Mouse (Mus musculus): Measurements from ENCODE around the gene Cdk19. TPM values are rescaled to one million over a fixed set of nuclear protein-coding genes. Genes with fewer than 3 reads are reported as not detected.
"Not testable (repeated sequence)": the region's sequence is repeated elsewhere in the genome, so short reads cannot be mapped to it uniquely, and the experiment has no call there.

The Cdk19 gene
- polyA plus RNA-seq (2015; fragmentation: Nextera tagmentation; extraction: Ambion mirVana) = 2.7 and 3.1 TPM in 2 replicates

DNA sequence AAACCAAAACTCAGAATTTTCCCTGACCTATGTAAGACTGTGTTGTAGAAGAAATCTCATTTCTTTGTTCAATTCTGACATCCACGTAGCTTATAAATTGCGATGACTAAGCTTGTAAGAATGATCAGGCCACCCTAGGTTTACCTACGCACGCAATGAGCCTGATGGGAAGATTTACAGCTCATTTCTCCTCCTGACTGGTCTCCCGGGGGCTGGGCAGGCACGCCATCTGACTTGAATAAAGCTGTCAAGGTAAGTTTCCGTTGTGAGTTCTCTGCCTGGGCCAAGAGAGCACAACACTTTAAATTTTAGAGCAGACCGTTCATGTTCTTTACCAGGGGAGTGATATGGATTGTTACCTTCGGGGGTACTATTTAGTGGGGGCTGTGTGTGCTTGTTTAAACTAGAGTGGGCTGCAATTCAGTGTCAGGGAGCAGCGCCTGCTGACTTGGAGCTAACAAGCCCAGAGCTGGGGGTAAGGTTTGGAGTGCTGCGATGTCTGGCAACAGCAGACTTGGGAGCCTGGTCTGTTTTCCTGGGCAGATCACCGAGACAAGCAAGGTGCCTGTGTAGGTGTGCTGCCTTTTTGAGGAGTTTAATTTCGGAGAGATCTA lies at the start of gene Cdk19:
Gene Cdk19, plus strand, starts transcription at position 214 of the 614 bp plus-strand sequence.
- Histone ChIP-seq H3K9ac (ENCODE audit: low read depth, low read length) (no peak within 1 kb of the TSS), H3K4me2 (ENCODE audit: low read depth, low read length) (no peak within 1 kb of the TSS), H3K36me3 (ENCODE audit: control insufficient read depth, insufficient read depth) (no peaks in the 10 kb centered on the region), H3K27ac (ENCODE audit: low read length) (no peak within 1 kb of the TSS), H3K27me3 (ENCODE audit: control insufficient read depth, insufficient read depth, low read depth, low read length) (no peaks in the 10 kb centered on the region), H3K4me1 (ENCODE audit: control insufficient read depth, low read depth, low read length) (no peaks in the 10 kb centered on the region), H3K9me3 (replicated peaks; ENCODE audit: control insufficient read depth, low read length) (no peaks in the 10 kb centered on the region), H3K4me3 (ENCODE audit: low read depth, low read length) (no peak within 1 kb of the TSS)
- 55% methylated on average over 13 of the region's 13 CpGs for WGBS (ENCODE audit: insufficient replicate concordance)
- no peak for ATAC-seq (ENCODE audit: low read depth)

DNA sequence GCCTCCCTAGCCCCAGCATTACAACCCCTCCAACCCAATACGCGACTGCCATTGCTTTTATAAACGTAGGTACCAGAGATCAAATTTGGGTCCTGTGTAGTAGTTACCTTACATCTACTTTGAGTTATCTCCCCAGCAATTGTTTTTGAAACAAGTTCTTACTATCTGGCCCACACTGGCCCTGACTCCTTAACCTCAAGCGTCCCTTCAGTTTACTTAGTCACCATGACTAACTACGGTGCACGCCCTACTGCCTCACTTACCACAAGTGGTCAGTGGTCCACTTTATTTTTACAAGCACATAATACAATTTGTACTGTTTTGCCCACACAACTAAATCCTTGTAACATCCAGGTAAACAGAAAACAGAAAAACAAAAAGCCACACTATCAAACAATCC lies 46.7 kb upstream of the Cdk19 start:
- Histone ChIP-seq H3K9me3 (replicated peaks; ENCODE audit: control insufficient read depth, low read length) (no peaks in the 10 kb centered on the region), H3K4me1 (ENCODE audit: control insufficient read depth, low read depth, low read length) (peaks cover 20% of the 10 kb centered on the region), H3K4me2 (ENCODE audit: low read depth, low read length) (no peak overlapping the region), H3K4me3 (ENCODE audit: low read depth, low read length) (no peak overlapping the region), H3K9ac (ENCODE audit: low read depth, low read length) (no peak overlapping the region), H3K36me3 (ENCODE audit: control insufficient read depth, insufficient read depth) (peaks cover 33% of the 10 kb centered on the region), H3K27ac (ENCODE audit: low read length) (no peak overlapping the region), H3K27me3 (ENCODE audit: control insufficient read depth, insufficient read depth, low read depth, low read length) (no peaks in the 10 kb centered on the region)
- no peak for ATAC-seq (ENCODE audit: low read depth)
- 85% methylated on average over 6 of the region's 6 CpGs for WGBS (ENCODE audit: insufficient replicate concordance)

DNA sequence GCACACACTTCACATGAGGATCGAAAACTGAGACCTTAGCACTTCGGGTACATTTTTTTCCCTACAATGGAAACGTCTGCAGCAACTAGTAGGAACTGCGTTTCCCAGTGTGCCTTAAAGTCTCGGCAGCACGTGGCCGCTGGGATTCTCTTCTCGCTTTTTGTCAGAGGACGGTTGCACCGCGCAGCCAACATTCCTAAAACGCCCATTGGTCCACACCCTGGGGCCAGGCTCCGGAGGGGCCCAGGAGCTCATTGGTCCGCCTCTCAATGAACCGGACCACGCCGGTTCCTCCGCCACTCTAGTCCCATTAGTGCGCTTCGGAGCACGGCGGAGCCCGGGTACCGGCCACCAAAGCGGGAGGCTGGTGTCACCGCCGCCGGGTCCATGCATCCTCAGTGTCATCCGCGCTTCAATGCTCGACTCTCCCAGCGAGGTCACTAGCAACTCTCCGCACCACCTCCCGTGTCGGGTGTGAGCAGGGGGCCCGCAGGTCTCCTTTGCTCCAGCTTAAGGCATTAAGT lies 38.7 kb upstream of the Cdk19 start:
- H3K36me3 ChIP-seq (ENCODE audit: control insufficient read depth, insufficient read depth) = no peaks in the 10 kb centered on the region; the same call in 1 of the 2 replicates
- peak overlapping the region; percentile 93 for H3K27ac ChIP-seq (ENCODE audit: low read length)
- ATAC-seq (ENCODE audit: low read depth) = peak; percentile 80
- H3K4me2 ChIP-seq (ENCODE audit: low read depth, low read length) = peak overlapping the region; percentile 99
- WGBS (ENCODE audit: insufficient replicate concordance) = under 1% methylated on average over 36 of the region's 36 CpGs
- H3K27me3 ChIP-seq (ENCODE audit: control insufficient read depth, insufficient read depth, low read depth, low read length) = no peaks in the 10 kb centered on the region
- H3K4me1 ChIP-seq (ENCODE audit: control insufficient read depth, low read depth, low read length) = peaks cover 32% of the 10 kb centered on the region
- peak overlapping the region; percentile 93 for H3K9ac ChIP-seq (ENCODE audit: low read depth, low read length)
- no peaks in the 10 kb centered on the region for H3K9me3 ChIP-seq (replicated peaks; ENCODE audit: control insufficient read depth, low read length)
- peak overlapping the region; percentile 91 for H3K4me3 ChIP-seq (ENCODE audit: low read depth, low read length)

DNA sequence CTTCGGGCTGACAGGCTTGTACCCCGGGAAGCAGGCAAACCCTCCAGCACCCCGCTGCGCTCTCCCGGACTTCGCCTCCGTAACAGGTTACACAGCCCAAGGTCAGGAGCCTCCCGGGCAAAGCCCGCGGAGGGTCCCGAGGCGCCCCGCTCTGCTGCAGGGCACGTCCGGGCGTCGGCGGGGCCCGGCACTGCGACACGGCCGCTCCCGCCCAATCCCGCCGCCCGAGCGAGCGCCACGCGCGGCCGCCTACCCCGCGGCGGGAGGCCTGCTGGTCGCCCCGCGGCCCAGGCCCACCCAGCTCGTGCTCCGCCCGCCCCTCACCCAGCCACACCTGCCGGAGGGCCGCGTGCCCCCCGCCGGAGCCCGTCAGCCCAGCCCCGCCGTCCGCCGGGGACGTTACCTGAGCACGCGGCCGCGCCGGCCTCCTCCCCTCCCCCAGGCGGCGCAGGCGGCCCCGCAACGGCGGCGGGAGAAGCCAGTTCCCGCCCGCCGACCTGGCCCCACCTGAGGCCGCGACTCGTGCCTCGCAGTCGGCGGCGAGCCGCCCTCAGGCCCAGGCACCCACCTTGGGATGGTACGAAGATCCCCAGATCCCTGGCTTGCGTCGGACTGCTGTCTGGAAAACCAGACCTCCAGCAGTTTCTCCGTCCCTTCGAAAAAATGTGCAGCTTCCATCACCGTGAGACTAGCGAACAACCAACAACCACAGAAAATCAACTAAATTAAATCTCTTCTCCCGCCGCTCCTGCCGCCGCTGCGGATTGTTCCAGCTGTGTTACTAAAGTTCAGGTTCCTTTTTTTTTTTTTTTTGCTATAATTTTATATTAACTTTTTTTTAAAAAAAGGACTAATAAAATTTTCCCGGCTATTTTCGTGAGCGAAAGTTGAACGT lies 37.9 kb upstream of the Cdk19 start:
- H3K4me2 ChIP-seq (ENCODE audit: low read depth, low read length) = peak overlapping the region; percentile 99
- H3K27ac ChIP-seq (ENCODE audit: low read length) = peak overlapping the region; percentile 93
- under 1% methylated on average over 74 of the region's 91 CpGs for WGBS (ENCODE audit: insufficient replicate concordance)
- peak overlapping the region; percentile 91 for H3K4me3 ChIP-seq (ENCODE audit: low read depth, low read length)
- not testable (repeated sequence) for H3K9me3 ChIP-seq (replicated peaks; ENCODE audit: control insufficient read depth, low read length); H3K27me3 ChIP-seq (ENCODE audit: control insufficient read depth, insufficient read depth, low read depth, low read length); H3K36me3 ChIP-seq (ENCODE audit: control insufficient read depth, insufficient read depth)
- H3K4me1 ChIP-seq (ENCODE audit: control insufficient read depth, low read depth, low read length) = peaks cover 29% of the 10 kb centered on the region
- ATAC-seq (ENCODE audit: low read depth) = peak; percentile 35
- peak overlapping the region; percentile 93 for H3K9ac ChIP-seq (ENCODE audit: low read depth, low read length)

DNA sequence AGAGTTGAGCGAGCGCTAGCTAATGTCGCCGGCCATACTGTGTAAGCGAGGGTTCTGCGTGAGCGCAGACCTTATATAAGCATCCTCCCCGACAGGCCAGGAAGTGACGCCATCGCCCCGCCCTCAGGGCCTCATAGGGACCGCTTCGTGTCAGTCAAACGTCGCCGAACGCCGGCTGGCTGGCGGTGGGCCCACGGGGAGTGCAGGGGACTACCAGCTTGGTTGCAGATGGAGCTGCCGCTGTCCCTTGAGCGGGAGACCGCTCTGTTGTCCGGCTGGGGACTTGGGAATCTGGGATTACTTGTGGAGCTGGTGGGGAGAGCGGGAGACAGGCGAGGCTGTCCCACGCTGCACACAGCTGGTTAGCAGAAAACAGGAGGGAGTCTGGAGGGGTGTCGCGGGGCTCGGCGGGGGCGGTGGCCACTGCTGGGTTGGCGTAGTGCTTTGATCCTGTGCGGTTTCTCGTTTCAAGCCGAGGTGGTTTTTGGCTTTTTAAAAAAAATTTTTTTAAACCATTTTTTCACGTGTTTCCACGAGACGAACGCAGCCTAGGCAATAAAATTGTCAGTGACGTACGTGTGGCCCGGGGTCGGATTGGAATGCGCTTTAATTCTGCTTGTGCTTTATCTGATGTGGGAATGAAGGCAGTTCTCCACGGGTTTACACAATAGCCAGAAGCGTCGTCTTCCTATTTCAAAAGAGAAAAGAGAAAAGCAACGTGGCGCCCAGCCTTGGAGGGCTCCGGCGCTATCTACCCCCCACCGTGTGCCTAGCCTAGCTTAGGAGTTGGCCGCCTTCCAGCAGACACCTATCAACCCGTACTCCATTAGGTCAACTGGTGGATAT lies 37.0 kb upstream of the Cdk19 start, which contains the start of gene Amd1:
Gene Amd1, minus strand, starts transcription at position 47 of the 846 bp plus-strand sequence.
- Histone ChIP-seq H3K4me2 (ENCODE audit: low read depth, low read length) (peak within 1 kb of the TSS; percentile 99), H3K4me3 (ENCODE audit: low read depth, low read length) (peak within 1 kb of the TSS; percentile 91), H3K9me3 (replicated peaks; ENCODE audit: control insufficient read depth, low read length) (peaks cover 6% of the 10 kb centered on the region), H3K9ac (ENCODE audit: low read depth, low read length) (peak within 1 kb of the TSS; percentile 93), H3K27me3 (ENCODE audit: control insufficient read depth, insufficient read depth, low read depth, low read length) (no peaks in the 10 kb centered on the region), H3K4me1 (ENCODE audit: control insufficient read depth, low read depth, low read length) (peaks cover 23% of the 10 kb centered on the region), H3K36me3 (ENCODE audit: control insufficient read depth, insufficient read depth) (no peaks in the 10 kb centered on the region; the same call in 1 of the 2 replicates), H3K27ac (ENCODE audit: low read length) (peak within 1 kb of the TSS; percentile 93)
- WGBS (ENCODE audit: insufficient replicate concordance) = under 1% methylated on average over 55 of the region's 55 CpGs
- ATAC-seq (ENCODE audit: low read depth) = peak; percentile 88

DNA sequence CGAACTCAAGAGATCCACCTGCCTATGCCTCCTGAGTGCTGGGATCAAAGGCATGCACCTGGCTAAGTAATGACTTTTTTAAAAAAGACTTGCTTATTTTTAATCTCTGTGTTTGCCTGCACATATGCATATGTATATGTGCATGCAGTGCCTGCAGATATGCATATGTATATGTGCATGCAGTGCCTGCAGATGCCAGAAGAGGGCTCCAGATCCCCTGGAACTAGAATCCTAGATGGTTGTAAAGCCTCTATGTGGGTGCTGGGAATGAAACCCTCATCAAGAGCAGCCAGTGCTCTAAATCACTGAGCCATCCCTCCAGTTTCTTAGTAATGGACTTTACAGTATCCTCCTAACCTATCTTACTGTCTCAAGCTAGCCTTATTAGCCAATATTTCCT lies 33.4 kb upstream of the Cdk19 start:
- Histone ChIP-seq H3K9ac (ENCODE audit: low read depth, low read length) (no peak overlapping the region), H3K4me3 (ENCODE audit: low read depth, low read length) (no peak overlapping the region), H3K9me3 (replicated peaks; ENCODE audit: control insufficient read depth, low read length) (peaks cover 6% of the 10 kb centered on the region), H3K4me2 (ENCODE audit: low read depth, low read length) (no peak overlapping the region), H3K27me3 (ENCODE audit: control insufficient read depth, insufficient read depth, low read depth, low read length) (no peaks in the 10 kb centered on the region), H3K36me3 (ENCODE audit: control insufficient read depth, insufficient read depth) (no peaks in the 10 kb centered on the region), H3K27ac (ENCODE audit: low read length) (no peak overlapping the region), H3K4me1 (ENCODE audit: control insufficient read depth, low read depth, low read length) (peaks cover 11% of the 10 kb centered on the region)
- ATAC-seq (ENCODE audit: low read depth) = no peak
- 81% methylated on average over 1 of the region's 1 CpGs for WGBS (ENCODE audit: insufficient replicate concordance)

DNA sequence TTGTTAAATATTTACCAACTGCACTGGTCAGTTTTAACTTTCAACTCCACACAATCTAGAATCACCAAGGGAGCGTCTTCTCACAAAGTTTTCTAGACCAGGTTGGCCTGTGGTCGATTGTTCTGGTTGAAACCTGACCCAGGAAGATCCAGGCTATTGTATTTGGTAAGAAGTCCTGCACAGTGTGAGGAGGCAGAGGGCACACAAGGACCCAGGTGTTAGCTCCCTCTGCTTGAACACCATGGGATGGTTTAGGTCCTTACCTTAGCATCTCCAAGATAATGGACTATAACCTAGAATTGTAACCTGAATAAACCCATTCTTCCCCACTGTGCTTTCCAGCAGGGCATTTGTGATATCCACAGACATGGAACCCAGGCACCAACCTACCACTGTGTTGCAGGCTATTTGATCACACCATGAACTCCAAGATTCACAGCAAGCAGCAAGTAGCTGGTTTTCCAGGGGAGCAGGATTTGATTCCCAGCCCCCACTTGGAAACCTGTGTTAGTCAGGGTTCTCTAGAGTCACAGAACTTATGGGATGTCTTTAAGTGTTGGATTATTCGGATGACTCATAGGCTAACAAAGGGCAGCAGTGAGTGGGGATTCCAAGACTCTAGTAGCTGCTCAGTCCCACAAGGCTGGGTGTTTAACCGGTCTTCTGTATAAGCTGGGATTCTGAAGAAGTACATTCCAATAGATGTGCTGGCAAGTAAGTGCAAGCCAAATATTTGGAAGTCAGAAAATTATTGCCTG lies 31.4 kb upstream of the Cdk19 start:
- Histone ChIP-seq H3K4me3 (ENCODE audit: low read depth, low read length) (no peak overlapping the region), H3K36me3 (ENCODE audit: control insufficient read depth, insufficient read depth) (no peaks in the 10 kb centered on the region), H3K4me2 (ENCODE audit: low read depth, low read length) (no peak overlapping the region), H3K4me1 (ENCODE audit: control insufficient read depth, low read depth, low read length) (peaks cover 11% of the 10 kb centered on the region), H3K9ac (ENCODE audit: low read depth, low read length) (no peak overlapping the region), H3K27me3 (ENCODE audit: control insufficient read depth, insufficient read depth, low read depth, low read length) (no peaks in the 10 kb centered on the region), H3K9me3 (replicated peaks; ENCODE audit: control insufficient read depth, low read length) (peaks cover 6% of the 10 kb centered on the region), H3K27ac (ENCODE audit: low read length) (no peak overlapping the region)
- no peak for ATAC-seq (ENCODE audit: low read depth)
- WGBS (ENCODE audit: insufficient replicate concordance) = 63% methylated on average over 4 of the region's 4 CpGs

Measured in liver, embryonic 16.5 days (tissue).